Mouse (Mus musculus): ENCODE measurements around the gene Cd47.

GRCm38 (mm10) chr16:49933274-49933673 is 132.9 kb downstream of the Cd47 start:
- TF ChIP-seq EP300 (IDR thresholded peaks at IDR 0.05; ENCODE audit: low read depth) (no peak), CTCF (IDR thresholded peaks at IDR 0.05; ENCODE audit: low read depth) (no peak)

All from heart, postnatal 0 days (tissue).